31 mouse cellular contexts compared by ENCODE assay signal in genomic region chr13:71064590-71065307, GRCm38 (mm10).
DNase-seq lines count a peak whose midpoint lies in the region; ATAC-seq and TF ChIP-seq lines count a peak whose summit lies in the region.
"Had no signal": no experiment of that assay in that cellular context is flagged by ENCODE, and none has a peak within 500 bp of the region (broad histone marks: within the 10 kb centered on the region; RNA-seq: fewer than 3 reads in every experiment).

No protein-coding gene starts in this region.

- WGBS in forebrain, postnatal 0 days, result 45% methylated on average over 8 of the region's 8 CpGs
- 68% methylated on average over 8 of the region's 8 CpGs for WGBS in forebrain, embryonic 14.5 days
- 63% methylated on average over 8 of the region's 8 CpGs for WGBS in hindbrain, postnatal 0 days
- WGBS in hindbrain, embryonic 11.5 days, result 78% methylated on average over 8 of the region's 8 CpGs
- WGBS in midbrain, embryonic 16.5 days, result 53% methylated on average over 8 of the region's 8 CpGs

- no peak overlapping the region for H3K4me3 ChIP-seq in forebrain, postnatal 0 days (ENCODE audit: low read depth, low read length)
- H3K4me3 ChIP-seq in forebrain, embryonic 14.5 days (ENCODE audit: low read depth, low read length), result no peak overlapping the region
- no peak overlapping the region for H3K4me3 ChIP-seq in hindbrain, postnatal 0 days (ENCODE audit: low read length)
- no peak overlapping the region for H3K4me3 ChIP-seq in hindbrain, embryonic 11.5 days (ENCODE audit: low read depth, low read length)
- H3K4me3 ChIP-seq in midbrain, embryonic 16.5 days (ENCODE audit: low read depth, low read length), result no peak overlapping the region
- H3K4me3 ChIP-seq: embryonic facial prominence, embryonic 10.5 days; embryonic facial prominence, embryonic 13.5 days; erythroblast, embryonic 14.5 days; forebrain, embryonic 10.5 days; forebrain, embryonic 13.5 days; heart, adult 2 months; heart, embryonic 10.5 days; heart, embryonic 13.5 days had no signal

- no peak overlapping the region for H3K4me2 ChIP-seq in forebrain, postnatal 0 days (ENCODE audit: low read depth)
- H3K4me2 ChIP-seq in forebrain, embryonic 14.5 days (ENCODE audit: low read length), result no peak overlapping the region
- no peak overlapping the region for H3K4me2 ChIP-seq in hindbrain, postnatal 0 days (ENCODE audit: low read depth, low read length)
- no peak overlapping the region for H3K4me2 ChIP-seq in hindbrain, embryonic 11.5 days (replicated peaks; ENCODE audit: low read depth, low read length)
- no peak overlapping the region for H3K4me2 ChIP-seq in midbrain, embryonic 16.5 days (ENCODE audit: low read length)
- H3K4me2 ChIP-seq: embryonic facial prominence, embryonic 13.5 days; forebrain, embryonic 13.5 days; heart, embryonic 13.5 days; hindbrain, embryonic 14.5 days had no signal

- no peaks in the 10 kb centered on the region for H3K4me1 ChIP-seq in forebrain, postnatal 0 days (ENCODE audit: insufficient read depth)
- H3K4me1 ChIP-seq in forebrain, embryonic 14.5 days (ENCODE audit: control insufficient read depth, insufficient read depth, low read length), result no peaks in the 10 kb centered on the region; the same call in 1 of the 2 replicates
- H3K4me1 ChIP-seq in hindbrain, postnatal 0 days (ENCODE audit: insufficient read depth, low read length), result peaks cover 4% of the 10 kb centered on the region; the same call in 1 of the 2 replicates
- H3K4me1 ChIP-seq in hindbrain, embryonic 11.5 days (replicated peaks; ENCODE audit: control insufficient read depth, insufficient read depth, low read length), result no peaks in the 10 kb centered on the region
- peaks cover 28% of the 10 kb centered on the region for H3K4me1 ChIP-seq in midbrain, embryonic 16.5 days (ENCODE audit: control insufficient read depth, insufficient read depth, low read length)
- H3K4me1 ChIP-seq: heart, embryonic 13.5 days had no signal

- H3K27ac ChIP-seq in forebrain, postnatal 0 days (ENCODE audit: low read depth, low read length), result no peak overlapping the region
- no peak overlapping the region for H3K27ac ChIP-seq in forebrain, embryonic 14.5 days (ENCODE audit: low read depth, low read length)
- peak overlapping the region; percentile 48; the same call in 1 of the 2 replicates for H3K27ac ChIP-seq in hindbrain, postnatal 0 days
- no peak overlapping the region for H3K27ac ChIP-seq in hindbrain, embryonic 11.5 days (ENCODE audit: low read depth, low read length)
- peak overlapping the region; percentile 63 for H3K27ac ChIP-seq in midbrain, embryonic 16.5 days (ENCODE audit: low read length)
- H3K27ac ChIP-seq: embryonic facial prominence, embryonic 10.5 days; embryonic facial prominence, embryonic 13.5 days; forebrain, embryonic 10.5 days; forebrain, embryonic 13.5 days; heart, adult 2 months; heart, embryonic 10.5 days; heart, embryonic 13.5 days; hindbrain, embryonic 14.5 days had no signal

- no peaks in the 10 kb centered on the region for H3K36me3 ChIP-seq in forebrain, postnatal 0 days (ENCODE audit: insufficient read depth)
- H3K36me3 ChIP-seq in forebrain, embryonic 14.5 days (ENCODE audit: control insufficient read depth, insufficient read depth, low read length), result no peaks in the 10 kb centered on the region
- no peaks in the 10 kb centered on the region for H3K36me3 ChIP-seq in hindbrain, postnatal 0 days (ENCODE audit: insufficient read depth, low read length)
- H3K36me3 ChIP-seq in hindbrain, embryonic 11.5 days (ENCODE audit: control insufficient read depth, insufficient read depth, low read length), result no peaks in the 10 kb centered on the region
- no peaks in the 10 kb centered on the region for H3K36me3 ChIP-seq in midbrain, embryonic 16.5 days (ENCODE audit: control insufficient read depth, insufficient read depth, low read length)
- H3K36me3 ChIP-seq: embryonic facial prominence, embryonic 10.5 days; embryonic facial prominence, embryonic 13.5 days; forebrain, embryonic 10.5 days; heart, embryonic 10.5 days; heart, embryonic 13.5 days had no signal

- no peak overlapping the region for H3K9ac ChIP-seq in forebrain, postnatal 0 days
- H3K9ac ChIP-seq in forebrain, embryonic 14.5 days (ENCODE audit: low read length), result no peak overlapping the region
- H3K9ac ChIP-seq in hindbrain, postnatal 0 days (replicated peaks; ENCODE audit: low read length), result no peak overlapping the region
- H3K9ac ChIP-seq in hindbrain, embryonic 11.5 days (ENCODE audit: low read depth, low read length), result no peak overlapping the region
- H3K9ac ChIP-seq in midbrain, embryonic 16.5 days (ENCODE audit: low read depth, low read length), result no peak overlapping the region
- H3K9ac ChIP-seq: embryonic facial prominence, embryonic 13.5 days; forebrain, embryonic 13.5 days; heart, embryonic 13.5 days; hindbrain, embryonic 14.5 days had no signal

- no peak for TF ChIP-seq CTCF in forebrain, postnatal 0 days (IDR thresholded peaks at IDR 0.05; ENCODE audit: low read depth)
- no peak for TF ChIP-seq CTCF in hindbrain, postnatal 0 days (IDR thresholded peaks at IDR 0.05; ENCODE audit: low read depth)

- no peak for DNase-seq in forebrain, postnatal 0 days
- no peak for DNase-seq in forebrain, embryonic 14.5 days (ENCODE audit: low spot score)
- DNase-seq in hindbrain, postnatal 0 days (ENCODE audit: low spot score), result peak; percentile 41
- DNase-seq in hindbrain, embryonic 11.5 days (ENCODE audit: low spot score), result no peak
- peak; percentile 31 for DNase-seq in brain, adult 2 months (ENCODE audit: low read depth, low spot score)
- no peak for DNase-seq in frontal cortex, postnatal 25 days (ENCODE audit: low spot score in 2 of 2)
- DNase-seq in kidney, adult 9 months, result no peak
- DNase-seq: adrenal gland, adult 8-10 months; adrenal gland, postnatal 25 days; cerebellum, adult 11 months; cerebellum, adult 2 months; cerebellum, postnatal 10 days; cerebellum, postnatal 36 days; embryo, embryonic 11 days; gastrocnemius, postnatal 10 days; gastrocnemius, postnatal 36 days; heart, adult 2 months; heart, postnatal 14 days; heart, postnatal 4 days had no signal

- no peaks in the 10 kb centered on the region for H3K27me3 ChIP-seq in forebrain, postnatal 0 days (ENCODE audit: insufficient read depth, low read length)
- H3K27me3 ChIP-seq in forebrain, embryonic 14.5 days (replicated peaks; ENCODE audit: control insufficient read depth, insufficient read depth, low read length), result no peaks in the 10 kb centered on the region
- H3K27me3 ChIP-seq in hindbrain, postnatal 0 days (ENCODE audit: insufficient read depth, low read length), result no peaks in the 10 kb centered on the region
- no peaks in the 10 kb centered on the region for H3K27me3 ChIP-seq in hindbrain, embryonic 11.5 days (ENCODE audit: control insufficient read depth, insufficient read depth, low read length)
- no peaks in the 10 kb centered on the region for H3K27me3 ChIP-seq in midbrain, embryonic 16.5 days (ENCODE audit: control insufficient read depth, insufficient read depth, low read depth, low read length)
- H3K27me3 ChIP-seq: heart, embryonic 13.5 days had no signal

- no peaks in the 10 kb centered on the region for H3K9me3 ChIP-seq in forebrain, postnatal 0 days (ENCODE audit: low read length)
- no peaks in the 10 kb centered on the region for H3K9me3 ChIP-seq in forebrain, embryonic 14.5 days (replicated peaks; ENCODE audit: control insufficient read depth, low read length)
- no peaks in the 10 kb centered on the region for H3K9me3 ChIP-seq in hindbrain, postnatal 0 days (ENCODE audit: low read length)
- no peaks in the 10 kb centered on the region for H3K9me3 ChIP-seq in hindbrain, embryonic 11.5 days (ENCODE audit: control insufficient read depth, low read length)
- no peaks in the 10 kb centered on the region for H3K9me3 ChIP-seq in midbrain, embryonic 16.5 days (replicated peaks; ENCODE audit: control insufficient read depth, low read length, poor library complexity, severe bottlenecking)
- H3K9me3 ChIP-seq: embryonic facial prominence, embryonic 10.5 days; embryonic facial prominence, embryonic 13.5 days; forebrain, embryonic 10.5 days; forebrain, embryonic 13.5 days; heart, embryonic 10.5 days; heart, embryonic 13.5 days had no signal

- ATAC-seq in forebrain, postnatal 0 days, result peak; percentile 49
- no peak for ATAC-seq in forebrain, embryonic 14.5 days
- ATAC-seq in hindbrain, postnatal 0 days, result peak; percentile 73; the same call in 1 of the 2 replicates
- no peak for ATAC-seq in hindbrain, embryonic 11.5 days (ENCODE audit: low FRiP score)
- ATAC-seq in midbrain, embryonic 16.5 days, result peak; percentile 52
- ATAC-seq: activated CD4-positive, CD25-positive, alpha-beta regulatory T cell, adult 4 months; forebrain, embryonic 13.5 days; inflammation-experienced regulatory T-cells, adult 6 months; intestine, embryonic 16.5 days had no signal

Comparison
In these comparisons a context has a peak if more than half of its experiments do, and no peak if none do; other contexts are left out.
1. ATAC-seq: peak in forebrain, postnatal 0 days (single experiment), hindbrain, postnatal 0 days (single experiment) and midbrain, embryonic 16.5 days (single experiment); none in forebrain, embryonic 14.5 days (single experiment) and hindbrain, embryonic 11.5 days (single experiment).
2. DNase-seq: peak in hindbrain, postnatal 0 days (single experiment) and brain, adult 2 months (single experiment); none in forebrain, postnatal 0 days (single experiment), forebrain, embryonic 14.5 days (single experiment), hindbrain, embryonic 11.5 days (single experiment), frontal cortex, postnatal 25 days (0 of 2) and kidney, adult 9 months (single experiment).
3. H3K27ac ChIP-seq: peak in hindbrain, postnatal 0 days (single experiment) and midbrain, embryonic 16.5 days (single experiment); none in forebrain, postnatal 0 days (single experiment), forebrain, embryonic 14.5 days (single experiment) and hindbrain, embryonic 11.5 days (single experiment).